Mouse (Mus musculus): ENCODE data around the gene Ints1.
A peak's percentile ranks its signal among the peaks of the same experiment; 100 is the strongest.

The Ints1 gene

DNA sequence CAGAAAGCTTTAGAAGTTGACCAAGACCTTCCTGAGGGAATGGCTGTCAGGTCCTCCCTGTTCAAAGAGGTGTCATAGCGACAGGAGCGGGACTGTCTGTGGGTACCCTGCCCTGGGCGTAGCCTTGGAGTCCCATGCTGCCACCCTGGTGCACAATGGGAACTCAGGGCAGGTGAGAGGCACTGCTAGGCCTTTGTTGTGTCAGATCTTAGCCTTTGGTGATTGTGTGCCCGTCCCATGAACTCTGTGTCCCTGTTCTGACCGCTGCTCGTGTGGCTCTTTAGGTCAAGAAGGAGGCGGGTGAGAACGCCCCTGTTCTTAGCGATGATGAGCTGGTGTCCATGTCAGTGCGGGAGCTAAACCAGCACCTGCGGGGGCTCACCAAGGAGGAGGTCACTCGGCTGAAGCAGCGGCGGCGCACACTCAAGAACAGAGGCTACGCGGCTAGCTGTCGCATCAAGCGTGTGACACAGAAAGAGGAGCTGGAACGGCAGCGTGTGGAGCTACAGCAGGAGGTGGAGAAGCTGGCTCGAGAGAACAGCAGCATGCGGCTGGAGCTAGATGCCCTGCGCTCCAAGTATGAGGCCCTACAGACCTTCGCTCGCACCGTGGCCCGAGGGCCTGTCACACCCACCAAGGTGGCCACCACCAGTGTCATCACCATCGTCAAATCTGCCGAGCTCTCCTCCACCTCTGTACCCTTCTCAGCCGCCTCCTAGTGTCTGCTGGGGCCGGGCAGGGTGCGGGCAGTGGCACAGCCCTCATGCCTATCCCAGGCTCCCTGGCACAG lies 24.5 kb upstream of the Ints1 start:
- no peak for DNase-seq

DNA sequence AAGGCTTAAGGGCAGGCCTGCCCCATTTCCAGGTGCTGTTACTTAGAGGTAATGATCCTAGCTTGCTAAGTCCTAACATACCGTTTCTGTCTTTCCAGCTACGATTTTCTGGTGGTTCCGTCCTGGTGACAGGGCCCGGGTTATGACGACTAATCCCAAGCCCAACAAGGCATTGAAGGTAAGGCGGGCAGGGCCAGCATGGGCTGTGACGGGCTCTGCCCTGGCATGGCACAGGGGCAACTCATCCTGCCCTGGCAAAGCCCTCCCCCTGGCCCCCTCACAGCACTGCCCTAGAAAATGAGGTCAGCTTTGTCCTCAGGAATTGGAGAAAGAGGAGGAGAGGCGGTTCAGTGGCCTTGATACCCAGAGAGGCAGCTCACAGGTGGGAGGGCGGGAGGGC lies 23.6 kb upstream of the Ints1 start:
- DNase-seq = no peak

DNA sequence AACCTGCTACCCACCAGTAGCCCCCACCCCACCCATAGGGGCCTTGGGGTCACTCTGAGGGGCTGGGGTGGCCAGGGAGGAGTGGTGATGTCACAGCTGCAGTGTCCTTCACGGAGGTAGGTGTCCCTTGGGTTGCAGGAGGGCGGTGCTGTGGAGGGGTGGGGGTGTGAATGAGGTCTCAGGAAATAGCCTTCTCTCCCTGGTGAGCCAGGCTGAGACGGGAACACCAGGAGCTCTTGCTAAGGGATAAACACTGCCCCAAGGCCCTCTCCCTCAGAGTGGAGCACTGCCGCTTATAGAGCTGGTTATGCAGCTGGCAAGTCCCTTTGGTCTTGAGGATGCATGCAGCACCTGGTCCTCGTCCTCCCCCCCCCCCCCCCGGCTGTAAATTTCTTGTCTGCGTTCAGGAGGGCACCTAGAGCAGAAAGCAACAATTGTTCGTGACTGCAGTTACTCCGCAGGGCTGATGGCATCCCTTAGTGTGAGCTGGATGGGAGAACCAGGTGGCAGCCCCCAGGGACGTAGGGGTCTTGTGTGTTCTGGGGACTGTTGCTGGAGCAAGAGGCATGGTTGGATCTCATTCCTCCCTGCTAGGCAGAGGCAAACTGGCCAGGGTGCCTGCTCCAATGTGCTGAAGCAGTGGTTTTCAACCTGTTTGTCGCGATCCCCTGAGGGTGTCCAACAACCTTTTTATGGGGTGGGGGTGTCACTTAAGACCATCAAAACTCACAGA lies 22.9 kb upstream of the Ints1 start:
- DNase-seq = no peak

DNA sequence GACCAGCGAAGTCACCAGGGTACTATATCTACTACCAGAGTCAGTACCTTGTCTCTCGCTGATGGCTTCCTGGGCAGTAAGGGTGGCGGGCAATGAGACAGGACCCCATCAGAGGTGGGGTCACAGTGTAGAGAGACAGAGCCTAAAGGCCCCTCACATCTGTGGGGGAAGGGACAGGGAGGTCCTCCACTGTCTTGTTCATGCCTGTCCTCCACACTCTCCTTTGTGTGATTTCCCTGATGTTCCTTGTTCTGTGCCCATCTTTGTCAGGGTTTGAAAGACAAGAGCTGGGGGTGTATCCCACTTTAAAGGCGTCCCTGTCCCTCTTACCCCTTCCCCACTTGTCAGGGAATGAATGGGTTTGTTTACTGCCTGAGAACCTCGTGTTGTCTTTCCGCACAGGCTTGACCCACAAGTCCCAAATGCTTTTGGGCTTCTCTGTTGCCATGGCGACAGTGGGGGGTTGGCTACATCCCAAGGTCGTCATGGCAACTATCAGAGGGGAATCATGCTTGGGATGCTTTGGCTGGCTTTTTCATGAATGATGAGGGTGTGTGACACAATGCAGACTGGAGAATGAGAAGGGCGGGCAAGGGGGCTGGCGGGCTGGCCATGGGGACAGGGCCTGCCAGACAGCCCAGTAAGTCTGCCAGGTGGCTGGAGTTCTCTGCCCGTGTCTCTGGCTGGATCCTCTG lies 22.1 kb upstream of the Ints1 start:
- DNase-seq = peak; percentile 91

DNA sequence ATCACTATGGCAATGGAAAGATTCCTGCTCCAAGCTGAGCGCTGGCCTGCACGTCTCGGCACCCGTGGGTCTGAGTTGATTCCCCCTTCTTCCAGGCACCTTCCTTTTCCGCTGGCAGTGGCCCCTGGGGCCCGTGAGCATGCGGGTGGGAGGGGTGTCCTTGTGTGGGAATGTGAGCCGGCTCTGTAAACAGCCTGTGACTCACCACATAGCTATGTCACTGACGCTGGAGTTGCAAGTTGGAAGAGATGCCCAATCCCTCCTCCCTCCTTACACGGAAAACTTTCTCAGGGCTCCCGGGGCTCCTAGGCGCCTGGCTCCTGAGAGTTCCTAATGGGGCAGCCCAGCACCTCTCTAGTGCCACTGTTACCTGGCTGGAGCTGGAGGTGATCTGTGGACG lies 21.4 kb upstream of the Ints1 start:
- DNase-seq = peak; percentile 87

DNA sequence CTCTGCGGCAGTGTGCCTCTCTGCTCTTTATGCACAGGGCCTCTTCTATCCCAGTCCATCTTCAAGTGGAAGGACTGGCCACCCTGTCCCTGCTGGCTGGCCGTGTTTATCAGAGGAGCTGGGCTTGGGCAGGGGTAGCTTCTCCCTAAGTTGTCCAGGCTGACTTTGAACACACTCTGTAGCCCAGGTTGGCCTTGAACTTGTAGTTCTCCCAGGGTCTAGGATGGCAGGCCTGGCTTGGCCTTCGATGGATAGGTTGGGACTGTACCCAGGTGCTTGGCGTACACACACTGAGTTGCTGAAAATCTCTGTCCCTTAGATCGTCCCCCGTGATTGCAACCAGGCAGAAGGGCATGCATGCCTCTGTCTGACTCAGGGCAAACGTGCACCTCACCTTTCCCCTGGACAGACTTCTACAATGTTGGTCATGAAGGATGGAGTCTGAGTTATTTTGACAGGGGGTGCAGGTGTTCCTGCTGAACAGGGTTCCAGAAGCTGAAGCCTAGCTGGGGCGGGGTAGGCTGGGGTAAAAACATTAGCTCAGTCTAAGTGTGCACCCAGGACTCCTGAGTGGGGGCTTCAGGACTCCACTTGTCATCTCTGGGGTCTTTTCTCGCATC lies 20.6 kb upstream of the Ints1 start:
- peak; percentile 13 for DNase-seq

DNA sequence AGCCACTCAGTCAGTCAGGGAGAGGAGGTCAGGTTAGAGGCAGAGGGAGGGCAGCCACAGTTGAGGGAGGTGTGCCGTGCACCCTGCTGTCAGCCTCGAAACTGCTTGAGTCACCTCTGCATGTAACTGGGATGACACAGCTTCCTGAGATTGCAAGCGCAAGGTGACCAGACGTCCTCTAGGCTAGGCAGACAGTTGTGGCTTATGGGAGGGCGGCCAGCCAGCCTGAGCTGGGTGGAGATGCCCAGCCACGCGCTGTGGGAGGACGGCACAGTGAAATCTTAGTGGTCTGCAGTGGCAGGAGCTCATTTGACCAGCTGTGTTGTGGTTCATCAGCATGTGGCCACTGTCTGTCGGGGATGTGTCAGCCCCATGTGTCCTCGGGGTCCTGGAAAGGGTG lies 19.5 kb upstream of the Ints1 start:
- DNase-seq = peak; percentile 32

DNA sequence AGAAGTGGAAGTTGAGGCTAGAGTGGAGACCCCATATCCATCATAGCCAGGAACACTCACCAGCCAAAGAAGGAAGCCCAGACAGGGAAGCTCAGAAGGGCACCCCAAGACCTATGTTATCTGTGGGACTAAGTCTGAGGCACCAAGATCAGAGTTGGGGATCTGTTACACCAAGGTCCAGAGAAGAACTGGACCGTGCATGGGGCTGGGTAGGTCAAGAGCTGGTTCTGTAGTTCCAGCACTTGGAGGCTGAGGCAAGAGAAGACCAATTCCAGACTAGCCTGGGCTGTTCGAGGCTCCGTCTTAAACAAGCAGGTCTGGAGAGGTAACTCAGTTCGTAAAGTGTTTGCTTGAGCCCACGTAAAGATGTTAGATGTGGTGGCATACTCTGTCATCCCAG lies 18.7 kb upstream of the Ints1 start:
- DNase-seq = peak; percentile 15

DNA sequence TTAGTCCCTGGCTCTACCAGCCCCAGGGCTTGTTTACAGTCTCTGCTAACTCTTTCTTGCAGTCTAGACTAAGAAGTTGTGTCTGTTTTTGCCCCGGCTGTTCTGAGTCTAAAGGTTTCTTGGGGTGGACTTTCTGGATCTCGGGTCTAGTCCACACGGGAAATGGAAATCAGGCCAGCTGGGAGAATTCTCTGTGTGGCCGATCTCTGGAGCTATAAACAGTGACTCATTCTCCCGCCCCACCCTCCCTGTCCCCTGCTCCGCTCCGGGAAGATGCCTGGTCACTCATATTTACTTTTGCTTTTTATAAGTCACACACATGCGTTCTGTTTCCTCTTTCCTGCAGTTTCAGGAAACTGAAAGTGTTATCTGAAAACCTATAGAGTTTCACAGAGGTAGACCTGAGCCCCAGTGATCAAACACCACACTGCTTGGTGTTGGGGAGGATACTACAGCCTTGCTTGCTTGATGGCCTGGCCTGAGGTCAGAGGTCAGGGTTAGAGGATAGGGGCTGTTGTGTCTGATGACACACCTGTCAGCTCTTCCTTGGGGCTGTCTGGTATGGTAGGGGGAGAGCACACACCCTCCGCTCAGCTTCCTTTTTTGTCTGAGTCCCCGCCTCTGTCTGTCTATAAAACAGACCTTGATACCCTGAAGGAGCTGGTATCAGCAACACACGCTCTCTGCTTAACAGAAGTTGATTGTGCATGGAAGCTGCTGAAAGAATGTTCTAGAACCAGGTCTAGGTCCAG lies 18.0 kb upstream of the Ints1 start:
- peak; percentile 72 for DNase-seq

DNA sequence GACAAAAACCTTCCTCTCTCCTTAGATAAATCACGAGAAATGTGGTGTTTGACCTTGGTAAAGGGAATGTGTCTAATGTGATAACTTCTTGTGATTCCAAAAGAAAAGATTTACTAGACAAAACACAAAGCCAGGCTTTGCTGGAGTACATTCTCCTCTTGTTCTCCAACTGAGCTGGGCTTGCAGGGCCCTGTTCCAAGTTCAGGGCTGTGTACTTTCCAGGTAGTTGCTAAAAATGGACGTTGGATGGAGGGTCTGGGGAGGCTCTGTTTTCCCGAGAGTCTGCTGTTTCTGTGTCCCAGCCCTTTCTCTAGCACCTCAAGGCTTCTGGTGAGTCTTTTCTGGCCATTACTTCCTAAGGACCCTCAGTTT lies 17.5 kb upstream of the Ints1 start:
- no peak for DNase-seq

DNA sequence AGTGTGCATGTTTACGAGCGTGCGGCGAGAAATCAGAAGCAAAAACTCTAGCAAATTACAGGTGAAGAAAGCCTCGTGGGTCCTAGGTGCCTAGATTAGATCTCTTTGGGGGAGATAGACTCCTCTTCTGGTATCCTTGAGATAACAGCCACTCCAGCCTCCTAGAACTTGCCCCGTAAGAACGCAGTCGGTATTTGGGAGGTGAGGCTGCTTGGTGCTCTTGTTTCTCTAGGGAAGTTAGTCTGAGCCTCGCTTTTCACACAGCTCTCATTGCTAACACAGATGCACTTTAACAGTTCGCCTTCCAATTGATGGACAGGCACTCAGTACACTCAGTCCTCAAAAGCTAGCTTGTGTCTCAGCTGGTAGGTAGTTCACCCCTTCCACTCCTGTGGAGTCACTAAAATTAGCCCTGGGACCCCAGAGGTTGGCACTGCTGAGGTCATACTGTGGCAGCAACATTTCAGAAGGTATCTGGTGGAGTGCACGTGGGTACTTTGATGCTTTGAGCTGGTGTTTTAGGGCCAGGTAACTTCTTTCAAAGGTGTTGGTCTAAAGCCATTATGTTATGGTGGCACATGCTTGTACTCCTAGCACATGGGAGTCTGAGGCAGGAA lies 16.8 kb upstream of the Ints1 start:
- peak; percentile 17 for DNase-seq

DNA sequence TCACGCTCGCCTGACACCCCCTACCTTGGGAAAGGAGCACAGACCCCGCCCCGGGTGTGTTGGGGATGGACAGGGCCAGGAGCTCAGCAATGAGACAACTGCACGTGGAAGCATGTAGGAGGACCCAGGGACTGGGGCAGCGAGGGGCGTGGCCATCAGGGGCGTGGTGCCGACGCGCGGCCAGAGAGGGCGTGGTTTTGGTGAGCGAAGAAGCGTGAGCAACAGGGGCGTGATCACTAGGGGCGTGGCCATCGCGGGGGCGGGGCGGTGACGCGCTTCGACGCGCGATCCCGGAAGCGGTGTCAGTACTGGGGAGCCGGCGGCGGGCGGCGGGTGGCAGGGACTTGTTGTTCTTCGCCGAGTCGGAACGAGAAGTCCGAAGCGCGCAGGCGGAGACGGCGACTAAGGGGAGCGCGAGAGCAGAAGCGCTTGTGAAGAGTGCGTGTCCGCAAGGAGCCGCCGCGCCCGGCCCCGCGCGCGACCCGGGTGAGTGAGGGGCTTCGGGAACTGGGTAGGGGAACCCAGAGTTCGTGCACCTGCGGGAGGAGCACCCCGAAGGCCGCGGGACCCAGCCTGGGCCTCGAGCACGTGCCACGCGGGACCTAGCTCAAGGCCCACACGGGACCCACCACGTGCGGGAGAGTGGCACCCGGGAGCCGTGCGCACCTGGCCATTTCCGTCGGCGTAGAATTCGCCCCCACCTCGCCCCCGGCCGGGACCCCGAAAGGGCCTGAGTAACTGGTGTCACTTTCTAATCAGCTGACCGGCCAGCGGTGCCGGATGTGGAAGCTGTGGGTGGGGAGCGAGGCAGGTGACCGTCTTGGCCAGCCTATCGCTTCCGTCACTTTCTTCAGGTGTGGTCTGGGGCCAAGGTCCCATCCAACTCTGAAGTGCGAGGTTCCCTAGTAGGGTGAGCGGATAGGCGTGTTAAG lies 16.0 kb upstream of the Ints1 start, which contains the start of gene Mafk:
TSS of gene Mafk (plus strand) at position 287 of the 932 bp plus-strand sequence.
- DNase-seq = peak; percentile 99

DNA sequence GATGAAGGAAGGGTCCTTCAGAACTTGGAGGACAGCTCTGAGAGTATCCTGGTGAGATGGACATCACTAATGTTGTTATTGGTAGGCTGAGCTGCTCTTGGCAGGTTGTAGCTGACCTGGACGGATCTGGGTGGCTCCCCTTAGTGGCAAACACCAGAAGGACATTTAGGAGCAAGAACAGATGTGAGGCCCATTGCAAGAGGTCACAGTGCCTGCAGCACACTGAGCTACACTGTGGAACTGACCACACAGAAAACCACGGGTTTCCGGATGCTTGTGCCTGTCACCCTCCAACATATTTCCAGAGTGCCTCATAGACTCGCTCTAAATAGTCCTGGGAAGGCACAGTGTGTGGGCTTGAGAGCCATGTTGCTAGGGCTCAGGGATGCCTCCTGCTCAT lies 14.0 kb upstream of the Ints1 start:
- no peak for DNase-seq

DNA sequence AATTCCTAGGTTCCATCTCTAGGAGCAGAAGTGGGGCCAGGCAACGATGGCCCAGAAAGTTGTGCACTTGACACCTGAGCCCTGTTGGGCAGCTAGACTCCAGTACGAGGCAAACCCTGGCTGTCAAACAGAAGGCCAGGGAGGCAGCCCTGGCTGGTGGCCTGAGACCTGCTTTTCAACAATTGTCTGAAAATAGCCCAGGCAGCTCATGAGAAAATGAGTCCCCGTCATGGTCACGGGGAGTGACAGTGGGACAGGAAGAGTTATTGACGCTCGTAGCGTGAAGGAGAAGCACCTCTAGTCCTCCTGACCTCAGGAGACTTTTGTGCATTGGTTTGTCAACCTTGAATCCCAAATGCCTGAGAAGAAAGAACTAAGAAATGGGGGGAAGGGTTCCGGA lies 5.9 kb upstream of the Ints1 start:
- no peak for DNase-seq

DNA sequence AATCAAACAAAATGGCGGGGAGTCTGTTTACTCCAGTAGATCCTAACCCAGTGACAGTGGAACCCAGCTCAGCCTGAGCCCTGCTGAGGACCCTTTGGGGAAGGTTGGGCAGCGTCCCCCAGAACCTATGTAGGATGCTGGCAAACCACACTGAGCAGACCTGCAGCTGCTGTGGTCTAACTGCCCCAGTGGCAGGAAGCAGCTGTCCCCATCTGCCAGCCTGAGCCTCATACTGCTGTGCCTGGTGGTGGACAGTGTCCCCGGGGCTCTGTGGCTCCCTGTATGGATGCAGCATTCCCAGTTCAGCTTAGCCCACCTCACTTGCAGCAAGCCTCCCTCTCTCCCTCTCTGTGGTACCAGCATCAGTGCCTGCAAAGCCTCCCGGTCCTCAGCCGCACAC lies 1.5 kb upstream of the Ints1 start:
- no peak for DNase-seq

DNA sequence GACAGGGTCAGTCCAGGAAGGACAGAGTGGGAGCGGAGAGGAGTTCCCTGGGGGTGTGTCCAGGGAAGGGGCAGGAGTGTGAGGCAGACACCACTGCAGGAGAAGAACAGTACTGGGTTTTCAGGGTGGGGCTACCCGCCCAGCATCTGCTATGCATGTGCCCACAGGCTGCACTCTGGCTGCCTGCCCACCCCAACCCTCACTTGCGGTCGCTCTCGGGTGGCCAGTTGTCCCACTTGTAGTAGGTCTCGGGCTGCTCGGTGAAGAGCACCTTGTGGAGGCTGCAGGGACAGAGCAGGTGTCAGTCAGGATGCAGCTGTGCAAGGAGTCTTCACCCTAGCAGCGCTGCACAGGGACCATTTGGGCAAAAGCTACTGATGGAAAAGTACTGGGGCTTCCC lies 7.3 kb downstream of the Ints1 start:
- no peak for DNase-seq

DNA sequence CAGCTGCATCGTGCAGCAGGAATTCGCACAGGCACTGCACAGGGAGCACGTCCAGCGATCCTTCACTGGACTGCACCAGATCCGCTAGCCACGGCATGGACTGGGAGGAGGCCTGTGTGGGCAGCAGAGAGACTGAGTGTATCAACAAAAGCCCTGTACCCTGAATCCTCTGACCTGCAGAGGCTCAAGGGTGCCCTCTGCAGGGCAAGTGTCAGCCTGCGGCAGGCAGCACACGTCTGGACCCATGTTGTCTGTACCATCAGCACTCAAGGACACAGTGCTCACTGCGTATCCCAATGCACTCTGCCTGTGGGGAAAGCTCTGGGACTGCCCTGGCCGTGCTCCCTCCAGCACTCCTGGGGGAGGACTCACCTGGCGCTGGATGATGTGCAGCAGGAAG lies 11.2 kb downstream of the Ints1 start:
- peak; percentile 28 for DNase-seq

DNA sequence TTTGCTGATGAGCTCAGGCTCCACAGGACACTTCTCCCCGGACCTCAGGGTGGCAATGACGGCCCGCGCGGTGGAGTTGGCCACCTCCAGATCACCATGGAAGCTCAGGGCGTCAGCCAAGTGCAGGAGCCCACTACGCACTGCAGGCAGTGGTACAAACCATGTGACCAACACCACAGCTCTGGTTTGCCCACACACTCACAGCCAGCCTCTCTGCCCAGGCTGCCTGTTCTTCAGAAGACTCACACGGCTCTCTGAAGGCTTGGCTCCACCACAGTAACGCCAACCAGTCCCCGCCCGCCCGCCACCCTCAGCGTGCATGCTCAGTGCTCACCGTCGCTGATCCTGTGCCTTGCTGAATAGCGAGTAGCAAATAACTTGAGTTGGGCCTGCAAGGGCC lies 17.4 kb downstream of the Ints1 start:
- no peak for DNase-seq

DNA sequence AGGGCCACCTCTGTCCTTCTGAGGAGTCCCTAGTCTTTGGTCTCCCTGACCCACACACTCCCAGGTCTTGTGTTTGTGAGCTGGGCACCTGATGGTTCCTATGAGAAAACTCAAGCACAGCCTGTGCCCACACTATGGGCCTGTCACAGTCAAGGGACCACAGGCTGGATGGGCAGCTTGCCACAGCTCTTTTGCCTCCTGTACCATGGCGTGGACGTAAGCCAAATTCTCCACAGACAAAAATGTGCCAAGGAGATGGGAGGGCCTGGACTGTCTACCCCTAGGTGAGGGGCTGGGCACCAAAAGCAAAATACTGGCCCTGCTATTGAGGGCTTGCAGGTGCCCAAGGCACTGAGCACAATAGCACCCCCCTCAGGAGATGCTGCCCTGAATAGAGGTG lies 18.9 kb downstream of the Ints1 start:
- DNase-seq = no peak

DNA sequence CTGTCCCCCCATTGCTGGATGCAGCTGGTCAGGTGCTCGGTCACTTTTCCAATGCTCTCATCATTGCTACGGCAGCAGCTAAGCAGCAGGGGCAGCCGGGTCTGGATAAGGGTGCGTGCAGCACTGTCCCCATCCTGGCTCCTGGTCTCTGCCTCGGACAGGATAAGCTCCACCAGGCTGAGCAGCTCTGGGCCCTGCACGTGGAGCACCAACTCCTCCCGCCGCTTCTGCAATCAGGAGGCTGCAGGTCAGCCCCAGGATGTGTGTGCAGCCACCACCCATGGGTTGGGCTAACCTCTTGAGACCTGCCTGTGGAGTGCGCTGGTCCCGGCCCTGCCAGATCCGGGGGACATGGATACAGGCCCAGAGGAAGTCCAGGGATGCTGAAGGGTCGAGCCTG lies 19.3 kb downstream of the Ints1 start:
- DNase-seq = no peak

DNA sequence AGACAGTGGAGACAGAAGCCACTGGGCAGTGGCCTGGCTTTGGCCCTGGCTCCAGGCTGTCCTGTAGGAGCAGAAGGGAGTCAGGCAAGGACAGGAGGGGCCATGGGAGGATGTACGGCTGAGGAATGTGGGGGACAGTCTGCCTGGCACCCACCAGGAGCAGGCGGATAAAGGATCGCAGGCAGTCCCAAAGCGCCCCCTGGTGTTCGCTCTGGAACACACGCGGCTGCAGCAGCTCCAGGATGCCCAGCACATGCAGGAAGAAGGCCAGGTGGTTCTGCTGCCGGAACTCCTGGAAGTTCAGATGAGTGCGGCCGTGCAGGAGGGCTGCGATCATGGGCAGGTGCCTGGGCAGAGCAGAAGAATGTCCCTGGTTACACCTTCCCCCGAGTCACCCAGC lies 20.7 kb downstream of the Ints1 start:
- DNase-seq = peak; percentile 61

Data from kidney, adult 18-20 months (tissue).